Mouse (Mus musculus) brain, embryonic 14.5 days (tissue): ENCODE measurements around the gene Idh1.

ENCODE experiments used
- CTCF ChIP-seq: fragments of 200-500 bp; IDR thresholded peaks from 2 replicates; pipeline ENCODE4 v1.5.1; 2012; ENCODE audit warnings: inconsistent platforms, mild to moderate bottlenecking, moderate library complexity, borderline replicate concordance; ENCODE audit not compliant: insufficient read depth, insufficient read length; ENCODE audit errors: extremely low read depth
- POLR2A ChIP-seq: fragments of 200-500 bp; IDR thresholded peaks from 2 replicates; pipeline ENCODE4 v1.6.1; 2012; ENCODE audit warnings: mild to moderate bottlenecking, inconsistent platforms, borderline replicate concordance; ENCODE audit not compliant: poor library complexity, insufficient read depth, insufficient read length, severe bottlenecking; ENCODE audit errors: extremely low read depth

DNA sequence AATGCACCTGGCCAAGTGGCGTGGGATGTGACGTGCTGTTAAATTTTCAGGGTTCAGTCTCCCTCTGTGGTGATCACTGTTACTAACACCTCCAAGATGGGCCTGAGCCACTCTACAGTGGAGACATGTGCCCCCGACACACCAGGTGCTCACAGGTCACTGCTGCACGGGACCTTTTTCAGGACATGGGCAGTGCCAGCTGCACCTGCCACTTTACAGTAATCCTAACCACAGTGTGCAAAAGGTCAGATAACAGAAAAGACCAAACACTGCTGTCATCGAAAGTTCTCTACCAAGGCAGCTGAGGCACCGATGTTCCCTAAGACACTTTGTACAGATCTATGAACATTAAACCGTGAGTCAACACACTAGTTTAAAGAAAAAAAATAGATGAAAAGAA, 16.8 kb downstream of the Idh1 start:
- no peak for TF ChIP-seq CTCF
- TF ChIP-seq POLR2A = no peak
